Mouse (Mus musculus): Measurements from ENCODE around the gene Pif1. TPM values are rescaled to one million over a fixed set of nuclear protein-coding genes. Genes with fewer than 3 reads are reported as not detected.

Pif1 gene
- polyA plus RNA-seq, 1 experiment from 2014 or later, result 8.7 TPM

- H3K4me1 ChIP-seq (ENCODE audit: control insufficient read depth in 2 of 2, insufficient read depth in 2 of 2, low read length in 2 of 2), result no peaks in the 10 kb centered on the region
- no peaks in the 10 kb centered on the region for H3K27me3 ChIP-seq (ENCODE audit: control insufficient read depth, insufficient read depth, low read length)
- WGBS, result 37% methylated on average over 10 of the region's 11 CpGs
- H3K4me2 ChIP-seq (ENCODE audit: low read length), result peak overlapping the region; percentile 24; the same call in 1 of the 2 replicates
- no peaks in the 10 kb centered on the region for H3K9me3 ChIP-seq (ENCODE audit: control insufficient read depth, low read length)
- no peak for ATAC-seq (ENCODE audit: insufficient number of reproducible peaks, insufficient read depth, low FRiP score, low read depth)
- no peak overlapping the region for H3K9ac ChIP-seq (ENCODE audit: low read length)
- H3K4me3 ChIP-seq (ENCODE audit: control insufficient read depth in 1 of 2, insufficient read depth in 1 of 2, low read depth in 1 of 2, low read length in 2 of 2), result peak overlapping the region in 1 of 2 experiments; percentile 9; a peak in 1 of 4 replicates
- peaks cover 23% of the 10 kb centered on the region for H3K36me3 ChIP-seq (ENCODE audit: control insufficient read depth, insufficient read depth, low read length)
- no peak overlapping the region for H3K27ac ChIP-seq (replicated peaks in 1 of 2; ENCODE audit: control insufficient read depth in 1 of 2, insufficient read depth in 1 of 2, low read depth in 2 of 2, low read length in 2 of 2)
These were observed 11.8 kb downstream of the Pif1 start for GRCm38 (mm10) chr9:65598765-65599249.

GRCm38 (mm10) chr9:65600951-65601350 is 14.0 kb downstream of the Pif1 start:
- peaks cover 4 to 5% of the 10 kb centered on the region in 2 experiments; a peak in 2 of 4 replicates for H3K4me1 ChIP-seq (ENCODE audit: control insufficient read depth in 2 of 2, insufficient read depth in 2 of 2, low read length in 2 of 2)

GRCm38 (mm10) chr9:65603401-65604102 is 16.6 kb downstream of the Pif1 start:
- no peak for ATAC-seq (ENCODE audit: insufficient number of reproducible peaks, insufficient read depth, low FRiP score, low read depth)
- H3K27ac ChIP-seq (replicated peaks in 1 of 2; ENCODE audit: control insufficient read depth in 1 of 2, insufficient read depth in 1 of 2, low read depth in 2 of 2, low read length in 2 of 2), result no peak overlapping the region
- 42% methylated on average over 8 of the region's 8 CpGs for WGBS
- H3K4me1 ChIP-seq (ENCODE audit: control insufficient read depth in 2 of 2, insufficient read depth in 2 of 2, low read length in 2 of 2), result peaks cover 14 to 15% of the 10 kb centered on the region in 2 experiments; a peak in 3 of 4 replicates
- H3K4me3 ChIP-seq (ENCODE audit: control insufficient read depth in 1 of 2, insufficient read depth in 1 of 2, low read depth in 1 of 2, low read length in 2 of 2), result no peak overlapping the region
- H3K9me3 ChIP-seq (ENCODE audit: control insufficient read depth, low read length), result no peaks in the 10 kb centered on the region
- H3K9ac ChIP-seq (ENCODE audit: low read length), result no peak overlapping the region
- H3K36me3 ChIP-seq (ENCODE audit: control insufficient read depth, insufficient read depth, low read length), result no peaks in the 10 kb centered on the region
- no peaks in the 10 kb centered on the region for H3K27me3 ChIP-seq (ENCODE audit: control insufficient read depth, insufficient read depth, low read length)
- no peak overlapping the region for H3K4me2 ChIP-seq (ENCODE audit: low read length)

More at GRCm38 (mm10) chr9:65600951-65601350, 14.0 kb downstream of the Pif1 start:
- WGBS, result 75% methylated on average over 2 of the region's 2 CpGs
- Histone ChIP-seq H3K27me3 (ENCODE audit: control insufficient read depth, insufficient read depth, low read length) (no peaks in the 10 kb centered on the region), H3K9me3 (ENCODE audit: control insufficient read depth, low read length) (no peaks in the 10 kb centered on the region), H3K9ac (ENCODE audit: low read length) (no peak overlapping the region), H3K4me3 (ENCODE audit: control insufficient read depth in 1 of 2, insufficient read depth in 1 of 2, low read depth in 1 of 2, low read length in 2 of 2) (no peak overlapping the region), H3K4me2 (ENCODE audit: low read length) (no peak overlapping the region), H3K27ac (replicated peaks in 1 of 2; ENCODE audit: control insufficient read depth in 1 of 2, insufficient read depth in 1 of 2, low read depth in 2 of 2, low read length in 2 of 2) (no peak overlapping the region), H3K36me3 (ENCODE audit: control insufficient read depth, insufficient read depth, low read length) (peaks cover 1% of the 10 kb centered on the region)
- ATAC-seq (ENCODE audit: insufficient number of reproducible peaks, insufficient read depth, low FRiP score, low read depth), result no peak

- ATAC-seq (ENCODE audit: insufficient number of reproducible peaks, insufficient read depth, low FRiP score, low read depth), result peak; percentile 65
- peak overlapping the region; percentile 36; the same call in 1 of the 2 replicates for H3K9ac ChIP-seq (ENCODE audit: low read length)
- WGBS, result 4% methylated on average over 9 of the region's 9 CpGs
- H3K4me1 ChIP-seq (ENCODE audit: control insufficient read depth in 2 of 2, insufficient read depth in 2 of 2, low read length in 2 of 2), result peaks cover 14 to 15% of the 10 kb centered on the region in 2 experiments; a peak in 3 of 4 replicates
- H3K36me3 ChIP-seq (ENCODE audit: control insufficient read depth, insufficient read depth, low read length), result no peaks in the 10 kb centered on the region
- no peaks in the 10 kb centered on the region for H3K9me3 ChIP-seq (ENCODE audit: control insufficient read depth, low read length)
- H3K27ac ChIP-seq (replicated peaks in 1 of 2; ENCODE audit: control insufficient read depth in 1 of 2, insufficient read depth in 1 of 2, low read depth in 2 of 2, low read length in 2 of 2), result no peak overlapping the region
- peak overlapping the region; percentile 53 for H3K4me2 ChIP-seq (ENCODE audit: low read length)
- peak overlapping the region in 1 of 2 experiments; percentile 8; a peak in 1 of 4 replicates for H3K4me3 ChIP-seq (ENCODE audit: control insufficient read depth in 1 of 2, insufficient read depth in 1 of 2, low read depth in 1 of 2, low read length in 2 of 2)
- no peaks in the 10 kb centered on the region for H3K27me3 ChIP-seq (ENCODE audit: control insufficient read depth, insufficient read depth, low read length)
These were observed 18.6 kb downstream of the Pif1 start for GRCm38 (mm10) chr9:65605471-65606136.

- H3K4me3 ChIP-seq (ENCODE audit: control insufficient read depth in 1 of 2, insufficient read depth in 1 of 2, low read depth in 1 of 2, low read length in 2 of 2), result no peak overlapping the region
- no peaks in the 10 kb centered on the region for H3K27me3 ChIP-seq (ENCODE audit: control insufficient read depth, insufficient read depth, low read length)
- H3K36me3 ChIP-seq (ENCODE audit: control insufficient read depth, insufficient read depth, low read length), result no peaks in the 10 kb centered on the region
- no peaks in the 10 kb centered on the region for H3K9me3 ChIP-seq (ENCODE audit: control insufficient read depth, low read length)
- no peak overlapping the region for H3K4me2 ChIP-seq (ENCODE audit: low read length)
- ATAC-seq (ENCODE audit: insufficient number of reproducible peaks, insufficient read depth, low FRiP score, low read depth), result no peak
- peaks cover 14 to 15% of the 10 kb centered on the region in 2 experiments; a peak in 3 of 4 replicates for H3K4me1 ChIP-seq (ENCODE audit: control insufficient read depth in 2 of 2, insufficient read depth in 2 of 2, low read length in 2 of 2)
- H3K27ac ChIP-seq (replicated peaks in 1 of 2; ENCODE audit: control insufficient read depth in 1 of 2, insufficient read depth in 1 of 2, low read depth in 2 of 2, low read length in 2 of 2), result peak overlapping the region in 1 of 2 experiments; percentile 4; a peak in 1 of 4 replicates
- WGBS, result 43% methylated on average over 9 of the region's 9 CpGs
- no peak overlapping the region; the same call in none of the 2 replicates for H3K9ac ChIP-seq (ENCODE audit: low read length)
These were observed 19.6 kb downstream of the Pif1 start for GRCm38 (mm10) chr9:65606321-65607109.

GRCm38 (mm10) chr9:65607120-65607519 is 20.2 kb downstream of the Pif1 start:
- no peaks in the 10 kb centered on the region for H3K27me3 ChIP-seq (ENCODE audit: control insufficient read depth, insufficient read depth, low read length)
- H3K4me3 ChIP-seq (ENCODE audit: control insufficient read depth in 1 of 2, insufficient read depth in 1 of 2, low read depth in 1 of 2, low read length in 2 of 2), result no peak overlapping the region
- H3K4me2 ChIP-seq (ENCODE audit: low read length), result no peak overlapping the region
- no peaks in the 10 kb centered on the region for H3K9me3 ChIP-seq (ENCODE audit: control insufficient read depth, low read length)
- 14% methylated on average over 2 of the region's 2 CpGs for WGBS
- H3K4me1 ChIP-seq (ENCODE audit: control insufficient read depth in 2 of 2, insufficient read depth in 2 of 2, low read length in 2 of 2), result peaks cover 14 to 15% of the 10 kb centered on the region in 2 experiments; a peak in 3 of 4 replicates
- H3K9ac ChIP-seq (ENCODE audit: low read length), result no peak overlapping the region
- ATAC-seq (ENCODE audit: insufficient number of reproducible peaks, insufficient read depth, low FRiP score, low read depth), result no peak
- H3K27ac ChIP-seq (replicated peaks in 1 of 2; ENCODE audit: control insufficient read depth in 1 of 2, insufficient read depth in 1 of 2, low read depth in 2 of 2, low read length in 2 of 2), result no peak overlapping the region
- no peaks in the 10 kb centered on the region for H3K36me3 ChIP-seq (ENCODE audit: control insufficient read depth, insufficient read depth, low read length)

- Histone ChIP-seq H3K4me1 (ENCODE audit: control insufficient read depth in 2 of 2, insufficient read depth in 2 of 2, low read length in 2 of 2) (peaks cover 7 to 17% of the 10 kb centered on the region in 2 experiments), H3K27me3 (ENCODE audit: control insufficient read depth, insufficient read depth, low read length) (no peaks in the 10 kb centered on the region)
These were observed 25.1 kb downstream of the Pif1 start for GRCm38 (mm10) chr9:65611969-65612486.

More at GRCm38 (mm10) chr9:65611969-65612486, 25.1 kb downstream of the Pif1 start:
- no peaks in the 10 kb centered on the region for H3K9me3 ChIP-seq (ENCODE audit: control insufficient read depth, low read length)
- H3K4me3 ChIP-seq (ENCODE audit: control insufficient read depth in 1 of 2, insufficient read depth in 1 of 2, low read depth in 1 of 2, low read length in 2 of 2), result no peak overlapping the region
- no peaks in the 10 kb centered on the region for H3K36me3 ChIP-seq (ENCODE audit: control insufficient read depth, insufficient read depth, low read length)
- ATAC-seq (ENCODE audit: insufficient number of reproducible peaks, insufficient read depth, low FRiP score, low read depth), result no peak
- H3K9ac ChIP-seq (ENCODE audit: low read length), result no peak overlapping the region
- H3K27ac ChIP-seq (replicated peaks in 1 of 2; ENCODE audit: control insufficient read depth in 1 of 2, insufficient read depth in 1 of 2, low read depth in 2 of 2, low read length in 2 of 2), result no peak overlapping the region
- 82% methylated on average over 5 of the region's 5 CpGs for WGBS
- no peak overlapping the region for H3K4me2 ChIP-seq (ENCODE audit: low read length)
